Mouse (Mus musculus): ENCODE measurements around the gene Prss37. TPM values are rescaled to one million over a fixed set of nuclear protein-coding genes. Genes with fewer than 3 reads are reported as not detected.
A peak's percentile ranks its signal among the peaks of the same experiment; 100 is the strongest.

Gene Prss37
- not detected for total RNA-seq (2022)

GRCm38 (mm10) chr6:40519408-40519807 lies at the start of gene Prss37:
Gene Prss37 (minus strand): TSS chr6:40519508.
- DNase-seq (ENCODE audit: low spot score in 2 of 2): no peak

GRCm38 (mm10) chr6:40554950-40555349 lies 35.6 kb upstream of the Prss37 start, which contains the start of gene Olfr461:
Gene Olfr461 (minus strand): TSS chr6:40555050.
- DNase-seq (ENCODE audit: low spot score in 2 of 2): no peak

- no peak for DNase-seq (ENCODE audit: low spot score in 2 of 2)
These were observed 25.4 kb upstream of the Prss37 start for GRCm38 (mm10) chr6:40544690-40545089.

- DNase-seq (ENCODE audit: low spot score in 2 of 2): no peak
These were observed 26.1 kb downstream of the Prss37 start, which contains the start of gene Tas2r108 for GRCm38 (mm10) chr6:40493229-40493628. Gene Tas2r108 (plus strand): TSS chr6:40493529.

- DNase-seq (ENCODE audit: low spot score in 2 of 2): no peak
These were observed 28.4 kb downstream of the Prss37 start, which contains the start of gene Tas2r137 for GRCm38 (mm10) chr6:40490933-40491332. Gene Tas2r137 (plus strand): TSS chr6:40491233.

- no peak for DNase-seq (ENCODE audit: low spot score in 2 of 2)
These were observed 37.0 kb downstream of the Prss37 start for GRCm38 (mm10) chr6:40482318-40482717.

GRCm38 (mm10) chr6:40479705-40480104 lies 39.6 kb downstream of the Prss37 start:
- no peak for DNase-seq (ENCODE audit: low spot score in 2 of 2)

- DNase-seq (ENCODE audit: low spot score in 2 of 2): no peak
These were observed 43.2 kb downstream of the Prss37 start for GRCm38 (mm10) chr6:40476132-40476531.

- no peak for DNase-seq (ENCODE audit: low spot score in 2 of 2)
These were observed 47.6 kb downstream of the Prss37 start for GRCm38 (mm10) chr6:40471720-40472010.

- DNase-seq (ENCODE audit: low spot score in 2 of 2): peak; percentile 84 to 90
These were observed 48.2 kb downstream of the Prss37 start, which contains the start of gene Ssbp1 for GRCm38 (mm10) chr6:40470916-40471719. Gene Ssbp1 (plus strand): TSS chr6:40471352.

GRCm38 (mm10) chr6:40465710-40466109 lies 53.6 kb downstream of the Prss37 start:
- DNase-seq (ENCODE audit: low spot score in 2 of 2): no peak

Other genes with a start within 250 kb of the Prss37 start
- 10 to 100 TPM; 39.7 to 51.9 (median 45.8) TPM for gene Agk, start 194.3 kb downstream of the Prss37 start, total RNA-seq (2022)
- gene E330009J07Rik, start 83.4 kb downstream of the Prss37 start, total RNA-seq (2022): 10 to 100 TPM; 40.4 to 53.1 (median 45.7) TPM
- under 1 TPM in 1 of 4 experiments, not detected in 3; 0.16 TPM for gene Wee2, start 80.4 kb downstream of the Prss37 start, total RNA-seq (2022)
- 10 to 100 TPM; 26.2 to 35.5 (median 32.6) TPM for gene Ssbp1, start 48.2 kb downstream of the Prss37 start, total RNA-seq (2022)
- not detected for gene Tas2r137, start 28.3 kb downstream of the Prss37 start, total RNA-seq (2022)
- gene Tas2r108, start 26.0 kb downstream of the Prss37 start, total RNA-seq (2022): under 1 TPM in 1 of 4 experiments, not detected in 3; 0.33 TPM
- gene Olfr461, start 35.5 kb upstream of the Prss37 start, total RNA-seq (2022): not detected
- gene Olfr460, start 50.0 kb upstream of the Prss37 start, total RNA-seq (2022): not detected
- 1 to 10 TPM in 3 of 4 experiments, under 1 TPM in 1; 0.75 to 7.2 (median 4.1) TPM for gene Clec5a, start 66.3 kb upstream of the Prss37 start, total RNA-seq (2022)
- not detected for gene Tas2r138, start 93.8 kb upstream of the Prss37 start, total RNA-seq (2022)
- gene Mgam, start 109.3 kb upstream of the Prss37 start, total RNA-seq (2022): not detected